Mouse (Mus musculus): ENCODE results near the gene Mmp21. TPM values are rescaled to one million over a fixed set of nuclear protein-coding genes. Genes with fewer than 3 reads are reported as not detected.

The Mmp21 gene
- polyA plus RNA-seq, 1 experiment from 2014 or later = not detected

DNA sequence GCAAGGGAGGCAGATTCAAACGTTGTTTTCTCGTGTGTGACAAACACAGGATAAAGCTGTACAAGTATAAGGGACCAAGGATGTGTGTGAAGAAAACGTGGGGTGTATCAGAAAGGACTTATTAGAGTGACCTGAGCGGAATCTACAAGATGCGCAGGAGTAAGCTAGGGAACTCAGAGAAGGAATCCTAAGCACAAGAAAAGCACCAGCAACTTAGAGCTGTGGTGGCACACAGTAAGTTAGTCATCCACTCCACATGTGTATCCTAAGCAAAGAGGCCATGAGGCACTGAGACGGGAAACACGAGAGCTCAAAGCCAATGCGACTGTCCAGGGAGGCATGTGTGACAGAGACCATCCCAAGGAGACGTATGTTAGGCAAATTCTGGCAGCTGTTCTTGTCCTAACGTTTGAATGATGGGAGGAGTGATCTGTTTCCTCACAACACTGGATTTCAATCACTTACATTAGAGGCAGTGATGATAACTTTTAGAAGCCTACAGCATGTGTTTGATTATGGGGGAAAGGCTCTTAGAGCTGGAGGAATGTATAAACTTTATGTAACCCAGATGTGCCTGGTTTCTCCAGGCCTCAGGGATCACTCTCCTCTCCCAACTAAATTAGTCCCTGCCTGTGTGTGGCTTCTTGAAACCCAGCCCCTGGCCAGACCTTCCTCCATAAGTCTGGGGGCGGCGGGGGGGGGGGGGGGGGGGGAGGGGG, 44.8 kb downstream of the Mmp21 start:
- H3K4me3 ChIP-seq (ENCODE audit: inconsistent target) = no peak overlapping the region
- 86% methylated on average over 10 of the region's 12 CpGs for WGBS (ENCODE audit: missing documents)
- H3K36me3 ChIP-seq (ENCODE audit: inconsistent target) = no peaks in the 10 kb centered on the region
- no peak overlapping the region for H3K27ac ChIP-seq
- peaks cover 24% of the 10 kb centered on the region for H3K79me2 ChIP-seq (ENCODE audit: inconsistent target)

DNA sequence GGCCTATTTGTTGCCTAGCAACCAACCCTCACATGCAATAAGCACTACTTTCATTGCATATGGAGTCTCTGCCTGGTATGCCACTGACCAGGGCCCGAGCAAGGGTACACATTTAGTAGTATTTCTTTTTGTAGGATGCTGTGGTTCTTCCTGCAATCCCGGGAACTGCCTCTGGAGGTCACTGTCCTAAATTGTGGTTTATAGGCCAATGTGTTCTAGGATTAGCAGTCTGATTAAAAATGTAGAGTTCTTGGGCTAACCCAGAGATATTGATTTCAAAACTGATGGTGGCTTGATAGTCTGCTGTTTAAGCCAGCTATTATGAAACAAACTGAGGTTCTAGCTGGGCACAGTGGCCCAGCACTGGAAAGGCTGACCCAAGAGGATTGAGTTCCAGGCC, 47.4 kb downstream of the Mmp21 start:
- H3K4me3 ChIP-seq (ENCODE audit: inconsistent target) = no peak overlapping the region
- no peak overlapping the region for H3K27ac ChIP-seq
- no peaks in the 10 kb centered on the region for H3K79me2 ChIP-seq (ENCODE audit: inconsistent target)
- no peaks in the 10 kb centered on the region for H3K36me3 ChIP-seq (ENCODE audit: inconsistent target)
- 13% methylated on average over 2 of the region's 2 CpGs for WGBS (ENCODE audit: missing documents)

DNA sequence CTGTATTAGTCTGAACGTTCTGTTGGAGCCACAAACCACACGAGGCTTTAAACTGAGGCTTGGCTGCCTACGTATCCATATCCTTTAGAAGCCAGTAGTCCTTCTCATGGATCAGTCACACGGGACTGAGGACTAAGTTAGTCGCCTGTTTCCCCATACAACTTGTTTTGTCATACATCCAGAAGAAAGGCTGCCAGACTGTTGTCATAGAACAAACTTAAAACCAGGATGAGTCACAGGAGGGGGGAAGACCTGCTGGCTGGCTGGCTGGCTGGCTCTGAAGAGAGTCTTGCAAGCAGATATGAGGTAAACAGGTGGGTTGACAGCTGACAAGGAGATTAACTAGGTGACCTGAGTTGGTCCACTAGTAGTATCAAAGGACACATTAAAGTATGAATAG, 49.0 kb downstream of the Mmp21 start:
- Histone ChIP-seq H3K27ac (no peak overlapping the region), H3K4me3 (ENCODE audit: inconsistent target) (no peak overlapping the region), H3K36me3 (ENCODE audit: inconsistent target) (no peaks in the 10 kb centered on the region), H3K79me2 (ENCODE audit: inconsistent target) (no peaks in the 10 kb centered on the region)
- 76% methylated on average over 5 of the region's 5 CpGs for WGBS (ENCODE audit: missing documents)

DNA sequence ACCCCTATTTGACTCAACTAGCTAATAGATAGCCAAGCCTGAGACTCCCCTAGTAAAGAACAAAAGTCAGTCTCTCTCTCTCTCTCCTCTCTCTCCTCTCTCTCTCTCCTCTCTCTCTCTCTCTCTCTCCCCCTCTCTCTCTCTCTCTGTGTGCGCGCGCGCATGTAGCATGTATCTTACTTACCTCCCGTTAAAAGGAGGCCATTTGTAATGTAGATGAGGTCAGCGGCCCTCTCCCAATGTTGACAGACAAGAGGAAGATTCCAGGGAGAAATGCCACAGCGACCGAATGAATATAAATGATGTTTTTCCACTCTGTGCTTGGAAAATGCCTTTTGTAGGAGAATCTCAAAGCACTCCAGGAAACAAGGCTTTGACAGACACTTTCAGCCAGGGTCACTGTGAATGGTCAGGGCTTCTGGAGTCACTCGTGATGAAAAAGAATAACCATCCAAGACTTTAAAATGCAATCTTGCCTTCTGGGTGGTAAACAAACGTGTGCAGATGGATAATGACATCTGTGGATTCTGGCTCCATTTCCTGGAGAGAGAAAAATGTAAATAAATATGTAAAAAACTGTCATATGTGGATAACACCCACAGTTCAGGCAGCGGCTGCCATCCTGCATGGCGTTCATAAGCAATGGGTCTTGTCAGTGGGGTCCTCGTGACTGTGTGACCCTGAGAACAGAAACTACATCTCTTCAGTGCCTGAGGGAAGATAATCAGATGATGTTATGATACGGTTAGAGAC, 52.5 kb downstream of the Mmp21 start:
- Histone ChIP-seq H3K4me3 (ENCODE audit: inconsistent target) (no peak overlapping the region), H3K27ac (no peak overlapping the region), H3K79me2 (ENCODE audit: inconsistent target) (no peaks in the 10 kb centered on the region), H3K36me3 (ENCODE audit: inconsistent target) (no peaks in the 10 kb centered on the region)
- 74% methylated on average over 14 of the region's 14 CpGs for WGBS (ENCODE audit: missing documents)

Other genes starting within 250 kb of the Mmp21 start
- not detected in 3 replicates for gene Tex36, start 77.9 kb downstream of the Mmp21 start, polyA plus RNA-seq (2018)
- gene Edrf1, start 42.5 kb downstream of the Mmp21 start, polyA plus RNA-seq (2018) = 4.9 to 9.3 TPM (median 7.0 TPM) in 3 replicates
- 57.7 to 110 TPM (median 84.1 TPM) in 3 replicates for gene Bccip, start 29.3 kb upstream of the Mmp21 start, polyA plus RNA-seq (2018)
- gene Uros, start 30.0 kb upstream of the Mmp21 start, polyA plus RNA-seq (2018) = 10.5 to 13.7 TPM (median 12.1 TPM) in 3 replicates
- gene Fank1, start 96.8 kb upstream of the Mmp21 start, polyA plus RNA-seq (2018) = not detected in 3 replicates
- gene Dhx32, start 102.7 kb upstream of the Mmp21 start, polyA plus RNA-seq (2018) = 17.2 to 25.8 TPM (median 21.2 TPM) in 3 replicates